Mouse (Mus musculus) liver, embryonic 11.5 days (tissue): ENCODE data around the gene Cmklr1. TPM values are rescaled to one million over a fixed set of nuclear protein-coding genes. Genes with fewer than 3 reads are reported as not detected.

ENCODE experiments used
- ATAC-seq: fragments of 200-750 bp; cut with Nextera tagmentation; replicated peaks from 2 replicates; pipeline ENCODE4 v1.8.0; 2017; ENCODE audit warnings: moderate number of reproducible peaks, mild to moderate bottlenecking, moderate TSS enrichment, moderate library complexity; ENCODE audit not compliant: low FRiP score
- DNase-seq: peaks from one replicate; pipeline ENCODE4 v3.0.0-alpha.2; 2017; ENCODE audit warnings: low spot score
- H3K27ac ChIP-seq: fragments of 300-500 bp; sonication (generic); 2 replicates; pipeline ENCODE4 v1.5.1; 2014; ENCODE audit warnings: mild to moderate bottlenecking, low read depth, low read length, control low read depth
- H3K27me3 ChIP-seq: fragments of 300-500 bp; sonication (generic); replicated peaks from 2 replicates; pipeline ENCODE4 v1.6.1; 2014; ENCODE audit warnings: low read length, mixed read lengths; ENCODE audit not compliant: control insufficient read depth, insufficient read depth
- H3K36me3 ChIP-seq: fragments of 300-500 bp; sonication (generic); 2 replicates; pipeline ENCODE4 v1.6.1; 2014; ENCODE audit warnings: mild to moderate bottlenecking, low read length, moderate library complexity, mixed read lengths; ENCODE audit not compliant: control insufficient read depth, insufficient read depth
- H3K4me1 ChIP-seq: fragments of 300-500 bp; sonication (generic); replicated peaks from 2 replicates; pipeline ENCODE4 v1.6.1; 2014; ENCODE audit warnings: low read length, mixed read lengths; ENCODE audit not compliant: control insufficient read depth, insufficient read depth
- H3K4me2 ChIP-seq: fragments of 300-500 bp; sonication (generic); 2 replicates; pipeline ENCODE4 v1.6.1; 2014; ENCODE audit warnings: mild to moderate bottlenecking, control low read depth, moderate library complexity
- H3K4me3 ChIP-seq: fragments of 300-500 bp; sonication (generic); 2 replicates; pipeline ENCODE4 v1.5.1; 2014; ENCODE audit warnings: low read depth, low read length, control low read depth
- H3K9ac ChIP-seq: fragments of 300-500 bp; sonication (generic); 2 replicates; pipeline ENCODE4 v1.6.1; 2014; ENCODE audit warnings: low read depth, low read length, control low read depth
- H3K9me3 ChIP-seq: fragments of 300-500 bp; sonication (generic); 2 replicates; pipeline ENCODE4 v1.6.1; 2016; ENCODE audit warnings: low read length, inconsistent platforms, mixed read lengths; ENCODE audit not compliant: control insufficient read depth
- WGBS: fragments of 180-500 bp; shearing (Covaris S2); extraction: QIAGEN DNeasy Blood & Tissue Kit; methylation state at CpG from one replicate; pipeline ENCODE4 v1.1.7; 2014; 5-methylcytosine and 5-hydroxymethylcytosine counted together
- polyA plus RNA-seq: library from polyadenylated mRNA; unstranded; fragments of >200 nt; fragmentation: Nextera tagmentation; extraction: Ambion mirVana; gene quantifications from 2 replicates; pipeline ENCODE4 v1.2.1, GENCODE M21; 2014

Gene Cmklr1
- polyA plus RNA-seq, 1 experiment from 2014 or later = 2.6 TPM

GRCm38 (mm10) chr5:113623052-113623451 lies 27.2 kb downstream of the Cmklr1 start:
- DNase-seq = no peak
- Histone ChIP-seq H3K27ac (no peak overlapping the region), H3K9me3 (no peaks in the 10 kb centered on the region), H3K9ac (no peak overlapping the region), H3K36me3 (no peaks in the 10 kb centered on the region), H3K4me2 (no peak overlapping the region), H3K4me1 (peaks cover 3% of the 10 kb centered on the region; the same call in 1 of the 2 replicates), H3K4me3 (no peak overlapping the region), H3K27me3 (no peaks in the 10 kb centered on the region; the same call in 1 of the 2 replicates)
- ATAC-seq = no peak
- WGBS = 14% methylated on average over 2 of the region's 2 CpGs

GRCm38 (mm10) chr5:113620999-113621398 lies 29.2 kb downstream of the Cmklr1 start:
- H3K9me3 ChIP-seq = no peaks in the 10 kb centered on the region
- H3K36me3 ChIP-seq = no peaks in the 10 kb centered on the region
- H3K27ac ChIP-seq = no peak overlapping the region
- 38% methylated on average over 7 of the region's 7 CpGs for WGBS
- no peak overlapping the region for H3K4me3 ChIP-seq
- DNase-seq = no peak
- no peak for ATAC-seq
- H3K9ac ChIP-seq = no peak overlapping the region
- no peaks in the 10 kb centered on the region for H3K27me3 ChIP-seq
- H3K4me2 ChIP-seq = no peak overlapping the region
- H3K4me1 ChIP-seq = no peaks in the 10 kb centered on the region

DNA sequence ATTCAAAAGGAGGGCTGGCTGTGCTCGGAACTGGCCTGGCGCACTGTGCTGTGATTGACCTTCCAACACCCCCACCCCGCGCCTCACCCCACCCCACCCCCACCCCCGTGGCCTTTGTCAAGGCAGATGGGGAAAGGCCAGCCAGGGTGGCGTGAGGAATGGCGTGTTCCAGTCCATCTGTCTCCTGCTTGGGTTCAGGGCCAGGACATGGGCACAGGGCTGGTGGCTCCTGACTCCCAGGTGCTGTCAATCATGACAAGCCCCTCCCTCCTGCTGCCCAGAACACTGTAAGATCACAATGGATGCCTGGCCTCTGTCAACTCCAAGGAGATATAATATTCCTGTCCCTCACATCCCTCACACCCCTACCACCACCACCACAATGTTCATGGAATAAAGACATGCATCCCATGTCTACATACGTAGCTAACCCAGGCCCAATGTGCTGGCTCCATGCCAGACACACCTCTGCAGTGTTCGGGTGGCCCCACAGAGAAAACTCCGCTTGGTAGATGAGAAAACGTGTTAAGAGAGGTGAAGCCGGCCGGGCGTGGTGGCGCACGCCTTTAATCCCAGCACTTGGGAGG lies 30.0 kb downstream of the Cmklr1 start:
- Histone ChIP-seq H3K4me1 (no peaks in the 10 kb centered on the region), H3K27ac (no peak overlapping the region), H3K36me3 (no peaks in the 10 kb centered on the region), H3K27me3 (no peaks in the 10 kb centered on the region), H3K4me3 (no peak overlapping the region), H3K9ac (no peak overlapping the region), H3K9me3 (no peaks in the 10 kb centered on the region), H3K4me2 (no peak overlapping the region)
- 69% methylated on average over 16 of the region's 16 CpGs for WGBS
- DNase-seq (no peak), ATAC-seq (no peak)

DNA sequence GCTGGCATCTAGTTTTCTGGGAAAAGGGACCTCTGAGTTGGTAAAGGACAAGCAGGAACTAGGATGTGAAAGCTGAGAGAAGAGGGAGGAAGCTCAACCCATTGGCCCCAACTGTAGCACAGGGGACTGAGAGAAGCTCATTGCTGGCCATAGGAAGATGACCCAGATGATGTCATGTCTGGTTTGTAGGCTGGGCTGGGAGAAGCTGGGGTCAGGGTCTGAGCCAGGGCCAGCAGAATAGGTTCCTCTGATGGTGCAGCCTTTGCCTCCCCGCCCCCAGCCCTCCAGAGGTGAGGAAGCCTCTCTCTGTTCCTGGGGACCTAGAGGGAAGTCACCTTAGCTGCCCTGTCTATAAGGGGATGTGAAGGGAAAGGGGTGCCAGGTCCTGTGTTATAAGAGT lies 31.1 kb downstream of the Cmklr1 start:
- WGBS = 55% methylated on average over 1 of the region's 1 CpGs
- Histone ChIP-seq H3K4me2 (no peak overlapping the region), H3K27me3 (no peaks in the 10 kb centered on the region), H3K4me3 (no peak overlapping the region), H3K27ac (no peak overlapping the region), H3K4me1 (no peaks in the 10 kb centered on the region), H3K9me3 (no peaks in the 10 kb centered on the region), H3K9ac (no peak overlapping the region), H3K36me3 (no peaks in the 10 kb centered on the region)
- no peak for DNase-seq
- no peak for ATAC-seq

DNA sequence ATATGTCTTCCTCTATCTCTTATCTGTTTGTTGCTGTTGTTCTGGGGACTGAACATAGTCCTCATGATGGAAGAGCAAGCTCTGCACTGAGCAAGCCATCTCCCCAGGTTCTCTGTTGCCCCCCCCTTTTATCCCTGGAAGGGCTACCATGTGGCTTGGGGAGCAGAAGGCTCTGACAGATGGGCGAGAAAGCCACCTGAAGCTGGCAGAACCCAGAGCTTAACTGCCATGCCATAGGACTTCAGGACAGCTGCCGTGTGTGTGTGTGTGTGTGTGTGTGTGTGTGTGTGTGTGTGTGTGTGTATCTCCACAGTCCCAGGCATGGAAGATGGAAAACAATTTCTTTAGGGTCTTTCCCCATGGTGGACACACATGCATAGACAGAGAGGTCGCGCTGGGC lies 31.5 kb downstream of the Cmklr1 start:
- no peak for DNase-seq
- ATAC-seq = no peak
- no peaks in the 10 kb centered on the region for H3K36me3 ChIP-seq
- no peaks in the 10 kb centered on the region for H3K27me3 ChIP-seq
- no peaks in the 10 kb centered on the region for H3K9me3 ChIP-seq
- H3K9ac ChIP-seq = no peak overlapping the region
- no peak overlapping the region for H3K27ac ChIP-seq
- H3K4me2 ChIP-seq = no peak overlapping the region
- H3K4me1 ChIP-seq = no peaks in the 10 kb centered on the region
- WGBS = 90% methylated on average over 4 of the region's 4 CpGs
- no peak overlapping the region for H3K4me3 ChIP-seq

GRCm38 (mm10) chr5:113611771-113612233 lies 38.4 kb downstream of the Cmklr1 start:
- Histone ChIP-seq H3K4me3 (no peak overlapping the region), H3K27ac (no peak overlapping the region), H3K27me3 (no peaks in the 10 kb centered on the region), H3K36me3 (no peaks in the 10 kb centered on the region), H3K9ac (no peak overlapping the region), H3K4me2 (no peak overlapping the region), H3K4me1 (no peaks in the 10 kb centered on the region), H3K9me3 (no peaks in the 10 kb centered on the region)
- 76% methylated on average over 12 of the region's 12 CpGs for WGBS
- no peak for DNase-seq
- no peak for ATAC-seq

DNA sequence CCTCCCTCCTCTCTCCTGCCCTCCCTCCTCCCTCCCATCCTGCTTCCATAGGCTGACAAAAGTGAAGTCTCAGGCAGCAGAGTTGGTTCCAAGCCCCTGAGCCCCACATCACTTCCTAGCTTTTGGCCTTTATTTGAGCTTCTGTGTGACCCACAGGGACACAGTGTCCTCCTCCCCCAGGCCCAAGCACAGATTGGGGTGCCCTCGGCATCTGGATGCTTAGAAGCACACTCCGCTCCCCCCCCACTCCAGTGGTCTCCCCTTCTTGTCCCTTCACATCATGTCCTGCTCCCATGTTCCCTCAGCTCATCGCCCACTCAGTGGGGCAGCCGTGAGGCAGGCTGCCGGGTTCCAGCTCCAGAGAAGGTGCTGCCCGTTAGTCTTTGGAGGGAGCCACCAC lies 39.1 kb downstream of the Cmklr1 start:
- Histone ChIP-seq H3K36me3 (no peaks in the 10 kb centered on the region), H3K4me3 (no peak overlapping the region), H3K9ac (no peak overlapping the region), H3K4me1 (no peaks in the 10 kb centered on the region), H3K4me2 (no peak overlapping the region), H3K9me3 (no peaks in the 10 kb centered on the region), H3K27me3 (no peaks in the 10 kb centered on the region), H3K27ac (no peak overlapping the region)
- ATAC-seq = no peak
- DNase-seq = no peak
- 85% methylated on average over 6 of the region's 6 CpGs for WGBS

- no peak for DNase-seq
- Histone ChIP-seq H3K9ac (no peak overlapping the region), H3K36me3 (no peaks in the 10 kb centered on the region), H3K4me2 (no peak overlapping the region), H3K27ac (no peak overlapping the region), H3K27me3 (no peaks in the 10 kb centered on the region), H3K9me3 (no peaks in the 10 kb centered on the region), H3K4me3 (no peak overlapping the region), H3K4me1 (no peaks in the 10 kb centered on the region)
- no peak for ATAC-seq
- whole genome bisulfite sequencing = 62% methylated on average over 6 of the region's 6 CpGs
Observed at GRCm38 (mm10) chr5:113610490-113610889, 39.7 kb downstream of the Cmklr1 start.

- H3K4me2 ChIP-seq = no peak overlapping the region
- H3K4me1 ChIP-seq = no peaks in the 10 kb centered on the region
- H3K9ac ChIP-seq = no peak overlapping the region
- 63% methylated on average over 5 of the region's 5 CpGs for WGBS
- H3K27ac ChIP-seq = no peak overlapping the region
- no peak for DNase-seq
- no peak overlapping the region for H3K4me3 ChIP-seq
- H3K9me3 ChIP-seq = no peaks in the 10 kb centered on the region
- no peak for ATAC-seq
- H3K27me3 ChIP-seq = no peaks in the 10 kb centered on the region
- H3K36me3 ChIP-seq = no peaks in the 10 kb centered on the region
Observed at GRCm38 (mm10) chr5:113609891-113610290, 40.3 kb downstream of the Cmklr1 start.
